ENCODE assay signal across 9 mouse cellular contexts in the genomic region with DNA sequence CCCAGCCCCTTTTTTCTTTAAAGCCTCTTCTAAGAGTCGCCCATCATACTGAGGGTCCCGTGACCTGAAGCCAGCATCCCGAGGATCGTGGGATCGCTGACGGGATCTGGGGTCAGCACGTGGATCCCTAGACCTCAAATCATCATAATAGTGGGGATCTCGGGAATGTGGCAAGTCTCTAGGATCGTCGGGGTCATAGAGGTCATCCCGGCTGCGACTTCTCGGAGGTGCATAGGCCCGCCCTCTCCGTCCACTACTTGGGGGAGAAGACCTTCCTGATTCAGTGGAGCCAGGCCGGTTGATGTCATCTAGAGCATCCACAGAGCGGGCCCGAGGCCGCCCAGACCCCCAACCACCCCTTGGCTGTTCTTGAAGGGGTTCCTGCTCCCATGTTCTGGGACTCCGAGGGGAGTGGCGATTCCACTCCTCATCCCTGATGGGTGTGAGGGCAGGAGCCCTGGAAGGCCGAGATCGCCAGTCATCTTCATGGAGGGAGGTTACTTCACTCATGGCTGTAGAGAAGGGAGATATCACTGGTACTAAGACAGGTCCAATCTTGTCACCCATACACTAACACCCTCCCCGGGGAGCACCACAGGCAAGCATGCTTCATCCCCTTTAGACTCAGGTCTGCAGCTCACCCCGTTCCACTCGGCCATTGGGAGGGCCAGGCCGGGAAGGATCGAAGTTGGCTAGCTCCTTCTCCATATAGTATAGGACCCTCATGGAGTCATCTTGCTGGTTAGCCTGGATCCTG. TPM values are rescaled to one million over a fixed set of nuclear protein-coding genes. Genes with fewer than 3 reads are reported as not detected.
DNase-seq lines count a peak whose midpoint lies in the region; ATAC-seq lines count a peak whose summit lies in the region.
"Had no signal": no experiment of that assay in that cellular context is flagged by ENCODE, and none has a peak within 500 bp of the region (broad histone marks: within the 10 kb centered on the region; RNA-seq: fewer than 3 reads in every experiment).

No protein-coding gene starts in this region.

- H3K27ac ChIP-seq in heart, embryonic 12.5 days (ENCODE audit: poor library complexity, severe bottlenecking): peak overlapping the region; percentile 98
- H3K27ac ChIP-seq in forebrain, embryonic 15.5 days (replicated peaks): peak overlapping the region; percentile 99
- peak overlapping the region; percentile 99 for H3K27ac ChIP-seq in limb, embryonic 15.5 days

- H3K9me3 ChIP-seq in heart, embryonic 12.5 days (replicated peaks): no peaks in the 10 kb centered on the region
- H3K9me3 ChIP-seq in forebrain, embryonic 15.5 days: no peaks in the 10 kb centered on the region
- no peaks in the 10 kb centered on the region for H3K9me3 ChIP-seq in limb, embryonic 15.5 days

- no peaks in the 10 kb centered on the region for H3K27me3 ChIP-seq in heart, embryonic 12.5 days (replicated peaks)
- no peaks in the 10 kb centered on the region for H3K27me3 ChIP-seq in forebrain, embryonic 15.5 days
- no peaks in the 10 kb centered on the region for H3K27me3 ChIP-seq in limb, embryonic 15.5 days

- H3K4me1 ChIP-seq in heart, embryonic 12.5 days (replicated peaks): peaks cover 25% of the 10 kb centered on the region
- peaks cover 28% of the 10 kb centered on the region for H3K4me1 ChIP-seq in forebrain, embryonic 15.5 days
- peaks cover 23% of the 10 kb centered on the region for H3K4me1 ChIP-seq in limb, embryonic 15.5 days

- peaks cover 31% of the 10 kb centered on the region for H3K36me3 ChIP-seq in heart, embryonic 12.5 days
- peaks cover 18% of the 10 kb centered on the region for H3K36me3 ChIP-seq in forebrain, embryonic 15.5 days
- peaks cover 28% of the 10 kb centered on the region for H3K36me3 ChIP-seq in limb, embryonic 15.5 days

- intact Hi-C loops in heart, postnatal 10 days (cut with DNase I): loop anchor here (5.0 kb wide), 2 partner anchors 86 to 291 kb away; no protein-coding TSS in a partner anchor

- ATAC-seq in heart, embryonic 12.5 days (ENCODE audit: insufficient number of reproducible peaks, low FRiP score): no peak
- ATAC-seq in forebrain, embryonic 15.5 days (replicated peaks): no peak
- ATAC-seq in limb, embryonic 15.5 days (ENCODE audit: insufficient number of reproducible peaks, low FRiP score, low TSS enrichment, low read depth): no peak

- DNase-seq in heart, postnatal 10 days: no peak
- peak; percentile 69 for DNase-seq in R1 (ENCODE audit: low read depth, low spot score)
- DNase-seq in thymus, postnatal 14 days: peak; percentile 30
- no peak for DNase-seq in adrenal gland, adult 2 months
- no peak for DNase-seq in left cerebral cortex, adult 18-20 months (ENCODE audit: low spot score in 2 of 2)

- WGBS in heart, embryonic 12.5 days: 77% methylated on average over 28 of the region's 28 CpGs
- WGBS in forebrain, embryonic 15.5 days: 78% methylated on average over 28 of the region's 28 CpGs
- WGBS in limb, embryonic 15.5 days: 72% methylated on average over 28 of the region's 28 CpGs

- peak overlapping the region; percentile 100 for H3K9ac ChIP-seq in heart, embryonic 12.5 days
- peak overlapping the region; percentile 98 for H3K9ac ChIP-seq in forebrain, embryonic 15.5 days (replicated peaks)
- peak overlapping the region; percentile 99 for H3K9ac ChIP-seq in limb, embryonic 15.5 days

- H3K4me3 ChIP-seq in heart, embryonic 12.5 days: peak overlapping the region; percentile 97
- H3K4me3 ChIP-seq in forebrain, embryonic 15.5 days: peak overlapping the region; percentile 96
- H3K4me3 ChIP-seq in limb, embryonic 15.5 days: peak overlapping the region; percentile 92

- peak overlapping the region; percentile 89 for H3K4me2 ChIP-seq in heart, embryonic 12.5 days
- H3K4me2 ChIP-seq in forebrain, embryonic 15.5 days (replicated peaks): peak overlapping the region; percentile 56
- H3K4me2 ChIP-seq in limb, embryonic 15.5 days: peak overlapping the region; percentile 60

RNA-seq across cellular contexts. Expression of a gene that starts 1.7 kb away (rescaled TPM):
- 18.4 and 22.5 TPM in 2 replicates for polyA plus RNA-seq in heart, embryonic 12.5 days (2016; fragmentation: Nextera tagmentation; extraction: Ambion mirVana)
- 100 to 1,000 TPM in 1 of 2 experiments, 10 to 100 TPM in 1; 98.7 to 109 TPM for total RNA-seq in heart, postnatal 10 days (2021)
- 24.8 and 28.9 TPM in 2 replicates for polyA plus RNA-seq in forebrain, embryonic 15.5 days (2015; fragmentation: Nextera tagmentation; extraction: Ambion mirVana)
- polyA plus RNA-seq in limb, embryonic 15.5 days (2015; fragmentation: Nextera tagmentation; extraction: Ambion mirVana): 22.3 and 23.4 TPM in 2 replicates
- total RNA-seq in adrenal gland, adult 2 months (2021): 100 to 1,000 TPM; 146 to 166 TPM
- polyA plus RNA-seq in adrenal gland, adult 2 months (2012; rRNA removed): 376 and 393 TPM in 2 replicates
- 100 to 1,000 TPM; 123 to 124 TPM for total RNA-seq in left cerebral cortex, adult 18-20 months (2021)

RNA-seq across cellular contexts. Expression of a gene that starts 14.5 kb away (rescaled TPM):
- not detected in 2 replicates for polyA plus RNA-seq in heart, embryonic 12.5 days (2016; fragmentation: Nextera tagmentation; extraction: Ambion mirVana)
- 1 to 10 TPM; 5.2 to 6.6 TPM for total RNA-seq in heart, postnatal 10 days (2021)
- not detected in 2 replicates for polyA plus RNA-seq in forebrain, embryonic 15.5 days (2015; fragmentation: Nextera tagmentation; extraction: Ambion mirVana)
- not detected in 2 replicates for polyA plus RNA-seq in limb, embryonic 15.5 days (2015; fragmentation: Nextera tagmentation; extraction: Ambion mirVana)
- total RNA-seq in adrenal gland, adult 2 months (2021): 10 to 100 TPM in 1 of 2 experiments, not detected in 1; 49.9 TPM
- polyA plus RNA-seq in adrenal gland, adult 2 months (2012; rRNA removed): 63.2 and 115 TPM in 2 replicates
- total RNA-seq in left cerebral cortex, adult 18-20 months (2021): not detected
- total RNA-seq: left cerebral cortex, postnatal 10 days had no signal

RNA-seq across cellular contexts. Expression of a gene that starts 15.0 kb away (rescaled TPM):
- 13.1 and 13.8 TPM in 2 replicates for polyA plus RNA-seq in heart, embryonic 12.5 days (2016; fragmentation: Nextera tagmentation; extraction: Ambion mirVana)
- total RNA-seq in heart, postnatal 10 days (2021): 1 to 10 TPM; 4.1 to 4.7 TPM
- polyA plus RNA-seq in forebrain, embryonic 15.5 days (2015; fragmentation: Nextera tagmentation; extraction: Ambion mirVana): 16.0 and 20.0 TPM in 2 replicates
- 37.1 and 39.5 TPM in 2 replicates for polyA plus RNA-seq in limb, embryonic 15.5 days (2015; fragmentation: Nextera tagmentation; extraction: Ambion mirVana)
- 10 to 100 TPM in 1 of 2 experiments, 1 to 10 TPM in 1; 9.2 to 13.7 TPM for total RNA-seq in adrenal gland, adult 2 months (2021)
- 17.5 and 24.0 TPM in 2 replicates for polyA plus RNA-seq in adrenal gland, adult 2 months (2012; rRNA removed)
- 10 to 100 TPM in 1 of 2 experiments, 1 to 10 TPM in 1; 8.2 to 10.7 TPM for total RNA-seq in left cerebral cortex, adult 18-20 months (2021)

RNA-seq across cellular contexts. Expression of a gene that starts 15.3 kb away (rescaled TPM):
- 0.53 and 0.60 TPM in 2 replicates for polyA plus RNA-seq in heart, embryonic 12.5 days (2016; fragmentation: Nextera tagmentation; extraction: Ambion mirVana)
- total RNA-seq in heart, postnatal 10 days (2021): under 1 TPM; 0.25 to 0.36 TPM
- polyA plus RNA-seq in forebrain, embryonic 15.5 days (2015; fragmentation: Nextera tagmentation; extraction: Ambion mirVana): 0.34 and 0.62 TPM in 2 replicates
- 2.4 and 2.7 TPM in 2 replicates for polyA plus RNA-seq in limb, embryonic 15.5 days (2015; fragmentation: Nextera tagmentation; extraction: Ambion mirVana)
- total RNA-seq in adrenal gland, adult 2 months (2021): under 1 TPM; 0.37 to 0.59 TPM
- 0.18 and 0.38 TPM in 2 replicates for polyA plus RNA-seq in adrenal gland, adult 2 months (2012; rRNA removed)
- under 1 TPM in 1 of 2 experiments, not detected in 1; 0.28 TPM for total RNA-seq in left cerebral cortex, adult 18-20 months (2021)

RNA-seq across cellular contexts. Expression of a gene that starts 33.8 kb away (rescaled TPM):
- polyA plus RNA-seq in heart, embryonic 12.5 days (2016; fragmentation: Nextera tagmentation; extraction: Ambion mirVana): not detected in 2 replicates
- total RNA-seq in heart, postnatal 10 days (2021): 1 to 10 TPM; 1.5 to 4.1 TPM
- not detected in 2 replicates for polyA plus RNA-seq in forebrain, embryonic 15.5 days (2015; fragmentation: Nextera tagmentation; extraction: Ambion mirVana)
- polyA plus RNA-seq in limb, embryonic 15.5 days (2015; fragmentation: Nextera tagmentation; extraction: Ambion mirVana): not detected in 2 replicates
- total RNA-seq in adrenal gland, adult 2 months (2021): 10 to 100 TPM in 1 of 2 experiments, not detected in 1; 16.6 TPM
- 2.6 and 17.4 TPM in 2 replicates for polyA plus RNA-seq in adrenal gland, adult 2 months (2012; rRNA removed)
- not detected for total RNA-seq in left cerebral cortex, adult 18-20 months (2021)
- total RNA-seq: left cerebral cortex, postnatal 10 days had no signal

Comparison
In these comparisons a context has a peak if more than half of its experiments do, and no peak if none do; other contexts are left out.
1. DNase-seq: peak in R1 (single experiment) and thymus, postnatal 14 days (single experiment); none in heart, postnatal 10 days (0 of 2), adrenal gland, adult 2 months (single experiment) and left cerebral cortex, adult 18-20 months (0 of 2).
2. RNA of a gene that starts 1.7 kb away (polyA plus RNA-seq): 376 to 393 TPM in adrenal gland, adult 2 months; 24.8 to 28.9 TPM in forebrain, embryonic 15.5 days, 22.3 to 23.4 TPM in limb, embryonic 15.5 days and 18.4 to 22.5 TPM in heart, embryonic 12.5 days; every median in the first group is over 10 times any median in the second.
3. RNA of a gene that starts 14.5 kb away (polyA plus RNA-seq): 63.2 to 115 TPM in adrenal gland, adult 2 months; not detected in heart, embryonic 12.5 days, not detected in forebrain, embryonic 15.5 days and not detected in limb, embryonic 15.5 days; every median in the first group is over 10 times any median in the second.
4. Peak in every context shown above with its lines, with median percentiles within 50 percentile points of each other: H3K27ac ChIP-seq, H3K4me2 ChIP-seq, H3K4me3 ChIP-seq and H3K9ac ChIP-seq.